In the genomic region with DNA sequence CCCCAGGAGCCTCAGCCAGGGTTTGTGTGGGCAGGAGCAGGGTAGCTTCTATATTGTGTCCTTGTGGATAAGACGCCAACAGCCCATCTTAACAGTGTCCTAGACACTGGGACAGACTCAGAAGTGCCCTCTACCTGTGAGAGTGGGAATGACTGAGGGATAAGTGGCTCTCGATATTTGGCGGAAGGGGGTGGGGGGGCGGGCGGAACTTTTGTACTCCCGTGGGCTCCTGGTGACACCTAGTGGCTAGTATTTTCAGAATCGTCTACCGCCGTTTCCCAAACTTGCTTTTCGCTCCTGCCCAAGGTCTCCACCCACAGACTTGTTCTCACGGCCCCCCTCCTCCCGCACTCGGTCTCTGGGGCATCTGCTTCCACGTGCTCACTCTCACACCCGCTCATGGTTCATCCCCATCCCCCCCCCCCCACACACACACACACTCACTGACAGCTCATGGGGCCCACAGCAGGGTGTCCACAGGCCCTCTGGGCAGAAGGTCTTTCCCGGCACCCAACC, we compare ENCODE assay signal across 8 mouse cellular contexts. TPM values are rescaled to one million over a fixed set of nuclear protein-coding genes. Genes with fewer than 3 reads are reported as not detected.
DNase-seq lines count a peak whose midpoint lies in the region; ATAC-seq and TF ChIP-seq lines count a peak whose summit lies in the region.

No protein-coding gene starts in this region.

- WGBS in embryonic facial prominence, embryonic 14.5 days = 4% methylated on average over 11 of the region's 16 CpGs
- WGBS in heart, embryonic 11.5 days (ENCODE audit: insufficient replicate concordance) = 4% methylated on average over 16 of the region's 16 CpGs
- 4% methylated on average over 14 of the region's 16 CpGs for WGBS in kidney, embryonic 14.5 days
- 3% methylated on average over 15 of the region's 16 CpGs for WGBS in limb, embryonic 15.5 days
- WGBS in midbrain, postnatal 0 days = 3% methylated on average over 16 of the region's 16 CpGs
- 3% methylated on average over 16 of the region's 16 CpGs for WGBS in stomach, postnatal 0 days

- H3K4me3 ChIP-seq in embryonic facial prominence, embryonic 14.5 days (ENCODE audit: low read depth, low read length) = 0 out of 2 replicates have a peak overlapping the region, but pooled peaks have one; percentile 10
- H3K4me3 ChIP-seq in heart, embryonic 11.5 days (ENCODE audit: low read depth, low read length) = no peak overlapping the region
- no peak overlapping the region for H3K4me3 ChIP-seq in kidney, embryonic 14.5 days (ENCODE audit: low read length)
- no peak overlapping the region; the same call in 1 of the 2 replicates for H3K4me3 ChIP-seq in limb, embryonic 15.5 days
- H3K4me3 ChIP-seq in midbrain, postnatal 0 days (ENCODE audit: low read depth, low read length) = no peak overlapping the region
- H3K4me3 ChIP-seq in stomach, postnatal 0 days (ENCODE audit: low read depth, low read length) = no peak overlapping the region

- H3K4me2 ChIP-seq in embryonic facial prominence, embryonic 14.5 days (ENCODE audit: low read depth, low read length) = peak overlapping the region; percentile 49
- peak overlapping the region; percentile 50 for H3K4me2 ChIP-seq in heart, embryonic 11.5 days
- H3K4me2 ChIP-seq in kidney, embryonic 14.5 days (replicated peaks; ENCODE audit: low read depth, low read length) = peak overlapping the region; percentile 30; the same call in 1 of the 2 replicates
- peak overlapping the region; percentile 31 for H3K4me2 ChIP-seq in limb, embryonic 15.5 days
- no peak overlapping the region for H3K4me2 ChIP-seq in midbrain, postnatal 0 days (ENCODE audit: low read depth, low read length, poor library complexity, severe bottlenecking)
- H3K4me2 ChIP-seq in stomach, postnatal 0 days (replicated peaks; ENCODE audit: low read depth) = peak overlapping the region; percentile 32; the same call in 1 of the 2 replicates

- H3K9me3 ChIP-seq in embryonic facial prominence, embryonic 14.5 days (ENCODE audit: control insufficient read depth, low read length) = no peaks in the 10 kb centered on the region
- no peaks in the 10 kb centered on the region for H3K9me3 ChIP-seq in heart, embryonic 11.5 days (replicated peaks; ENCODE audit: control insufficient read depth, low read length)
- H3K9me3 ChIP-seq in kidney, embryonic 14.5 days (ENCODE audit: control insufficient read depth, low read length) = no peaks in the 10 kb centered on the region
- H3K9me3 ChIP-seq in limb, embryonic 15.5 days = no peaks in the 10 kb centered on the region
- no peaks in the 10 kb centered on the region for H3K9me3 ChIP-seq in midbrain, postnatal 0 days (ENCODE audit: low read length)
- no peaks in the 10 kb centered on the region for H3K9me3 ChIP-seq in stomach, postnatal 0 days (ENCODE audit: control insufficient read depth, low read length)

- no peaks in the 10 kb centered on the region for H3K27me3 ChIP-seq in embryonic facial prominence, embryonic 14.5 days (replicated peaks; ENCODE audit: control insufficient read depth, insufficient read depth, low read length)
- peaks cover 28% of the 10 kb centered on the region for H3K27me3 ChIP-seq in heart, embryonic 11.5 days (ENCODE audit: control insufficient read depth, insufficient read depth, low read length)
- no peaks in the 10 kb centered on the region for H3K27me3 ChIP-seq in kidney, embryonic 14.5 days (ENCODE audit: control insufficient read depth, insufficient read depth, low read length)
- peaks cover 23% of the 10 kb centered on the region for H3K27me3 ChIP-seq in limb, embryonic 15.5 days
- 0 out of 2 replicates have a peak, but pooled peaks cover 3% of the 10 kb centered on the region for H3K27me3 ChIP-seq in midbrain, postnatal 0 days (ENCODE audit: insufficient read depth, low read length)
- H3K27me3 ChIP-seq in stomach, postnatal 0 days (ENCODE audit: control insufficient read depth, insufficient read depth, low read length) = no peaks in the 10 kb centered on the region

- peak overlapping the region; percentile 47; the same call in 1 of the 2 replicates for H3K9ac ChIP-seq in embryonic facial prominence, embryonic 14.5 days (ENCODE audit: low read depth, low read length)
- no peak overlapping the region for H3K9ac ChIP-seq in heart, embryonic 11.5 days (ENCODE audit: low read depth, low read length)
- H3K9ac ChIP-seq in kidney, embryonic 14.5 days (ENCODE audit: low read depth, low read length) = peak overlapping the region; percentile 37; the same call in 1 of the 2 replicates
- H3K9ac ChIP-seq in limb, embryonic 15.5 days = no peak overlapping the region
- no peak overlapping the region for H3K9ac ChIP-seq in midbrain, postnatal 0 days (replicated peaks; ENCODE audit: low read length, poor library complexity, severe bottlenecking)
- H3K9ac ChIP-seq in stomach, postnatal 0 days (ENCODE audit: low read length) = no peak overlapping the region

- TF ChIP-seq CTCF in midbrain, postnatal 0 days (IDR thresholded peaks at IDR 0.05) = peak; percentile 84
- TF ChIP-seq CTCF in stomach, postnatal 0 days (IDR thresholded peaks at IDR 0.05; ENCODE audit: low read depth) = peak; percentile 84

- H3K27ac ChIP-seq in embryonic facial prominence, embryonic 14.5 days (replicated peaks; ENCODE audit: low read depth, low read length) = no peak overlapping the region
- H3K27ac ChIP-seq in heart, embryonic 11.5 days (ENCODE audit: low read depth, low read length) = no peak overlapping the region
- H3K27ac ChIP-seq in kidney, embryonic 14.5 days (ENCODE audit: low read depth, low read length) = no peak overlapping the region
- no peak overlapping the region for H3K27ac ChIP-seq in limb, embryonic 15.5 days
- H3K27ac ChIP-seq in midbrain, postnatal 0 days (ENCODE audit: low read depth, low read length) = no peak overlapping the region
- H3K27ac ChIP-seq in stomach, postnatal 0 days (replicated peaks) = no peak overlapping the region

- H3K4me1 ChIP-seq in embryonic facial prominence, embryonic 14.5 days (ENCODE audit: control insufficient read depth, insufficient read depth, low read length) = no peaks in the 10 kb centered on the region
- H3K4me1 ChIP-seq in heart, embryonic 11.5 days (ENCODE audit: control insufficient read depth, insufficient read depth, low read length) = no peaks in the 10 kb centered on the region
- no peaks in the 10 kb centered on the region for H3K4me1 ChIP-seq in kidney, embryonic 14.5 days (ENCODE audit: control insufficient read depth, insufficient read depth, low read length)
- peaks cover 13% of the 10 kb centered on the region for H3K4me1 ChIP-seq in limb, embryonic 15.5 days
- H3K4me1 ChIP-seq in midbrain, postnatal 0 days (ENCODE audit: insufficient read depth, low read length) = no peaks in the 10 kb centered on the region
- no peaks in the 10 kb centered on the region for H3K4me1 ChIP-seq in stomach, postnatal 0 days (replicated peaks; ENCODE audit: control insufficient read depth, insufficient read depth)

- peak; percentile 81 for DNase-seq in CD4-positive, CD25-positive, alpha-beta regulatory T cell, adult 2 months (ENCODE audit: low read depth, low spot score)
- DNase-seq in adrenal gland, postnatal 36 days = peak; percentile 70 to 83
- DNase-seq in embryonic facial prominence, embryonic 14.5 days (ENCODE audit: low spot score) = peak; percentile 92
- peak; percentile 95 for DNase-seq in midbrain, postnatal 0 days (ENCODE audit: low spot score)
- DNase-seq in stomach, postnatal 0 days (ENCODE audit: low spot score) = peak; percentile 83

- no peaks in the 10 kb centered on the region for H3K36me3 ChIP-seq in embryonic facial prominence, embryonic 14.5 days (ENCODE audit: control insufficient read depth, insufficient read depth, low read length)
- no peaks in the 10 kb centered on the region for H3K36me3 ChIP-seq in heart, embryonic 11.5 days (ENCODE audit: control insufficient read depth, insufficient read depth, low read length)
- no peaks in the 10 kb centered on the region for H3K36me3 ChIP-seq in kidney, embryonic 14.5 days (ENCODE audit: control insufficient read depth, insufficient read depth, low read length)
- no peaks in the 10 kb centered on the region for H3K36me3 ChIP-seq in limb, embryonic 15.5 days
- no peaks in the 10 kb centered on the region for H3K36me3 ChIP-seq in midbrain, postnatal 0 days (ENCODE audit: insufficient read depth, low read length)
- H3K36me3 ChIP-seq in stomach, postnatal 0 days (ENCODE audit: control insufficient read depth, insufficient read depth, low read length) = no peaks in the 10 kb centered on the region

- no peak for TF ChIP-seq EP300 in stomach, postnatal 0 days (optimal IDR thresholded peaks at IDR 0.05)

- ATAC-seq in embryonic facial prominence, embryonic 14.5 days (ENCODE audit: low read depth) = peak; percentile 82
- ATAC-seq in heart, embryonic 11.5 days (replicated peaks; ENCODE audit: insufficient number of reproducible peaks, low FRiP score, low TSS enrichment) = 0 out of 2 replicates have a peak, but pooled peaks have one; percentile 51
- peak; percentile 60 for ATAC-seq in kidney, embryonic 14.5 days (ENCODE audit: low FRiP score, low TSS enrichment)
- ATAC-seq in limb, embryonic 15.5 days (ENCODE audit: insufficient number of reproducible peaks, low FRiP score, low TSS enrichment, low read depth) = no peak; the same call in 1 of the 2 replicates
- peak; percentile 73 for ATAC-seq in midbrain, postnatal 0 days (ENCODE audit: low FRiP score)
- peak; percentile 71 for ATAC-seq in stomach, postnatal 0 days (ENCODE audit: low FRiP score, low TSS enrichment)

RNA-seq across cellular contexts. Expression of a gene that starts 14.3 kb away (rescaled TPM):
- total RNA-seq in adrenal gland, postnatal 36 days (2021) = 1 to 10 TPM; 6.2 to 7.7 TPM
- 5.1 and 5.6 TPM in 2 replicates for polyA plus RNA-seq in embryonic facial prominence, embryonic 14.5 days (2014; fragmentation: Nextera tagmentation; extraction: Ambion mirVana)
- 0.68 and 0.89 TPM in 2 replicates for polyA plus RNA-seq in heart, embryonic 11.5 days (2014; fragmentation: Nextera tagmentation; extraction: Ambion mirVana)
- polyA plus RNA-seq in kidney, embryonic 14.5 days (2014; fragmentation: Nextera tagmentation; extraction: Ambion mirVana) = 0.47 and 0.70 TPM in 2 replicates
- polyA plus RNA-seq in limb, embryonic 15.5 days (2015; fragmentation: Nextera tagmentation; extraction: Ambion mirVana) = 6.7 and 8.6 TPM in 2 replicates
- total RNA-seq in midbrain, postnatal 0 days (2014; rRNA removed) = 37.1 and 39.1 TPM in 2 replicates
- 24.1 and 29.4 TPM in 2 replicates for polyA plus RNA-seq in midbrain, postnatal 0 days (2015; fragmentation: Nextera tagmentation; extraction: Ambion mirVana)
- polyA plus RNA-seq in stomach, postnatal 0 days (2015; fragmentation: Nextera tagmentation; extraction: Ambion mirVana) = 0.82 and 0.98 TPM in 2 replicates

RNA-seq across cellular contexts. Expression of a gene that starts 43.4 kb away (rescaled TPM):
- 10 to 100 TPM; 18.4 to 19.3 TPM for total RNA-seq in adrenal gland, postnatal 36 days (2021)
- 10.8 and 11.0 TPM in 2 replicates for polyA plus RNA-seq in embryonic facial prominence, embryonic 14.5 days (2014; fragmentation: Nextera tagmentation; extraction: Ambion mirVana)
- polyA plus RNA-seq in heart, embryonic 11.5 days (2014; fragmentation: Nextera tagmentation; extraction: Ambion mirVana) = 2.1 and 2.2 TPM in 2 replicates
- polyA plus RNA-seq in kidney, embryonic 14.5 days (2014; fragmentation: Nextera tagmentation; extraction: Ambion mirVana) = 7.6 and 9.7 TPM in 2 replicates
- 8.3 and 8.8 TPM in 2 replicates for polyA plus RNA-seq in limb, embryonic 15.5 days (2015; fragmentation: Nextera tagmentation; extraction: Ambion mirVana)
- total RNA-seq in midbrain, postnatal 0 days (2014; rRNA removed) = 136 and 159 TPM in 2 replicates
- polyA plus RNA-seq in midbrain, postnatal 0 days (2015; fragmentation: Nextera tagmentation; extraction: Ambion mirVana) = 21.7 and 23.7 TPM in 2 replicates
- polyA plus RNA-seq in stomach, postnatal 0 days (2015; fragmentation: Nextera tagmentation; extraction: Ambion mirVana) = 1.6 and 2.6 TPM in 2 replicates

RNA-seq across cellular contexts. Expression of a gene that starts 52.8 kb away (rescaled TPM):
- total RNA-seq in adrenal gland, postnatal 36 days (2021) = 100 to 1,000 TPM; 124 to 150 TPM
- polyA plus RNA-seq in embryonic facial prominence, embryonic 14.5 days (2014; fragmentation: Nextera tagmentation; extraction: Ambion mirVana) = 8.7 and 10.9 TPM in 2 replicates
- polyA plus RNA-seq in heart, embryonic 11.5 days (2014; fragmentation: Nextera tagmentation; extraction: Ambion mirVana) = 0.08 and 0.47 TPM in 2 replicates
- 0.92 and 1.5 TPM in 2 replicates for polyA plus RNA-seq in kidney, embryonic 14.5 days (2014; fragmentation: Nextera tagmentation; extraction: Ambion mirVana)
- polyA plus RNA-seq in limb, embryonic 15.5 days (2015; fragmentation: Nextera tagmentation; extraction: Ambion mirVana) = 13.6 and 16.5 TPM in 2 replicates
- total RNA-seq in midbrain, postnatal 0 days (2014; rRNA removed) = 3.9 and 11.3 TPM in 2 replicates
- 0.44 and 0.67 TPM in 2 replicates for polyA plus RNA-seq in midbrain, postnatal 0 days (2015; fragmentation: Nextera tagmentation; extraction: Ambion mirVana)
- polyA plus RNA-seq in stomach, postnatal 0 days (2015; fragmentation: Nextera tagmentation; extraction: Ambion mirVana) = 8.8 and 11.3 TPM in 2 replicates

Comparison
In these comparisons a context has a peak if more than half of its experiments do, and no peak if none do; other contexts are left out.
1. H3K9ac ChIP-seq: peak in embryonic facial prominence, embryonic 14.5 days (single experiment) and kidney, embryonic 14.5 days (single experiment); none in heart, embryonic 11.5 days (single experiment), limb, embryonic 15.5 days (single experiment), midbrain, postnatal 0 days (single experiment) and stomach, postnatal 0 days (single experiment).
2. Peak in every context shown above with its lines, with median percentiles within 50 percentile points of each other: DNase-seq.